Mouse (Mus musculus) hindbrain, postnatal 0 days (tissue): ENCODE measurements at regions not wholly inside any gene's neighbourhood (a gene's known extent, or its start where the extent isn't known, plus 50 kb on each side); places are given as distances from the start of the nearest gene placed in this dataset.

ENCODE experiments used
- ATAC-seq: fragments of 200-750 bp; cut with Nextera tagmentation; 2 replicates; pipeline ENCODE4 v1.8.0; 2017; ENCODE audit warnings: mild to moderate bottlenecking, moderate TSS enrichment, moderate library complexity
- DNase-seq: peaks from one replicate; pipeline ENCODE4 v3.0.0-alpha.2; 2015; ENCODE audit warnings: low spot score
- H3K27ac ChIP-seq: fragments of 300-500 bp; sonication (generic); 2 replicates; pipeline ENCODE4 v1.5.1; 2014; ENCODE audit warnings: mild to moderate bottlenecking
- H3K27me3 ChIP-seq: fragments of 300-500 bp; sonication (generic); 2 replicates; pipeline ENCODE4 v1.6.1; 2014; ENCODE audit warnings: low read length, mixed read lengths; ENCODE audit not compliant: insufficient read depth
- H3K36me3 ChIP-seq: fragments of 300-500 bp; sonication (generic); 2 replicates; pipeline ENCODE4 v1.6.1; 2014; ENCODE audit warnings: low read length, mixed read lengths; ENCODE audit not compliant: insufficient read depth
- H3K4me1 ChIP-seq: fragments of 300-500 bp; sonication (generic); 2 replicates; pipeline ENCODE4 v1.6.1; 2014; ENCODE audit warnings: antibody characterized with exemption, low read length, mixed read lengths; ENCODE audit not compliant: insufficient read depth
- H3K4me2 ChIP-seq: fragments of 300-500 bp; sonication (generic); 2 replicates; pipeline ENCODE4 v1.6.1; 2014; ENCODE audit warnings: low read depth, mild to moderate bottlenecking, low read length, moderate library complexity, mixed read lengths
- H3K4me3 ChIP-seq: fragments of 300-500 bp; sonication (generic); 2 replicates; pipeline ENCODE4 v1.5.1; 2014; ENCODE audit warnings: low read length
- H3K9ac ChIP-seq: fragments of 300-500 bp; sonication (generic); replicated peaks from 2 replicates; pipeline ENCODE4 v1.6.1; 2014; ENCODE audit warnings: mild to moderate bottlenecking, low read length, moderate library complexity, mixed read lengths
- H3K9me3 ChIP-seq: fragments of 300-500 bp; sonication (generic); 2 replicates; pipeline ENCODE4 v1.6.1; 2016; ENCODE audit warnings: low read length, mixed read lengths
- CTCF ChIP-seq: IDR thresholded peaks from 2 replicates; pipeline ENCODE4 v1.5.1; 2016; ENCODE audit warnings: antibody characterized with exemption, control low read depth, low read depth
- WGBS: fragments of 180-500 bp; shearing (Covaris S2); extraction: QIAGEN DNeasy Blood & Tissue Kit; methylation state at CpG from one replicate; pipeline ENCODE4 v1.1.7; 2014; 5-methylcytosine and 5-hydroxymethylcytosine counted together

DNA sequence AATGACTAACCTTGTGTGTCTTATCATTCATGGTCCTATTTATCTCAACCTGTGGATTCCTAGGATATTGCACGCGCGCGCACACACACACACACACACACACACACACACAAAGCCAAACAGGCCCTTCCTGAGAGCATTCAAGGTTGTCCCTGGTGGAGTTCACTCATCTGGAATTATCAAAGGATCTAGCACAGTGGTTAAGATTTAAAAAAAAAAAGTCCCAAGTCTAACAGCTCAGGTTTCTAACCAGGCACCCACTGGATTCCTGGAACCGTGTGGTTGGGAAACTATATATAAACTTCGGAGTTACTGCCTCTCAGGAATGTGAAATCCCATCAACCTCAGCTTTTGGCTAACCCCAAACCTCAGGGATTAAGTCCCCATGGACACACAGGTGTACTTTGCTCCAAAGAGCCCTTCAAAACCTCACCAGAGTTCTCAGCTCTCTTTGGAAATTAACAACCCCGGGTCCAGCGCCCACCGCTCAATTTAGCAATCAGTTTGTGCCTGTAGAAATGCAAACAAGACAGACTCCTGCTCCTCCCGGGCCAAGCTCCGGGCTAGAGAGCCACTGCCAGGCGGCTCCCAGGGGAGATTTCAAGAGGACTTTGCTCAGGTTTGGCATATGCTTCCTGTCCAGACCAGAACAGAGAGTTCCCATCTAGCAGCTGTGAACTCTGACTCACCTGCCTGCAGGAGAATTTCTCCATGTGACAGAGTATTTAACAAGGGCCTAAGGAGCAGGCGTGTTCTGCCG, 320.1 kb upstream of the Jarid2 start:
- H3K36me3 ChIP-seq = no peaks in the 10 kb centered on the region
- no peak overlapping the region for H3K9ac ChIP-seq
- H3K4me3 ChIP-seq = no peak overlapping the region
- H3K9me3 ChIP-seq = no peaks in the 10 kb centered on the region
- H3K27me3 ChIP-seq = no peaks in the 10 kb centered on the region
- no peaks in the 10 kb centered on the region for H3K4me1 ChIP-seq
- ATAC-seq (no peak), DNase-seq (no peak)
- TF ChIP-seq CTCF = no peak
- 62% methylated on average over 14 of the region's 14 CpGs for WGBS
- no peak overlapping the region for H3K27ac ChIP-seq
- no peak overlapping the region for H3K4me2 ChIP-seq

DNA sequence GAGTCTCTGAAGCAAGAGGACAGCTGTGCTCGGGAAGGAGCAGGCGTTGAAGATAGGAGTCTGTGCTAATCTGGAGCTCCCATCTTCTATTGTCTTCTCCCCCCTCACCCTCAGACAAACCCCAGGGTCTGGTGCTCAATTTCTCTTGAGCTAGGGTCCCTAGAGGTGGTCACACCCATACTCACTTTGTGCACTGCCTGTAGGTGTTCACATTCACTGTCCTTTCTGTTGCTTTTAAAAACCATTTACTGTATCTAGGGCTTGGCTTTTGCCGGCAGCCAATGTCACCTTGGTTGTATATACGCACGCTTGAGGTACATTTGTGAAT, 319.6 kb upstream of the Jarid2 start:
- Histone ChIP-seq H3K9ac (no peak overlapping the region), H3K36me3 (no peaks in the 10 kb centered on the region), H3K4me1 (no peaks in the 10 kb centered on the region), H3K9me3 (no peaks in the 10 kb centered on the region), H3K4me2 (no peak overlapping the region), H3K4me3 (no peak overlapping the region), H3K27ac (no peak overlapping the region), H3K27me3 (no peaks in the 10 kb centered on the region)
- TF ChIP-seq CTCF = no peak
- 0 out of 2 replicates have a peak, but pooled peaks have one; percentile 10 for ATAC-seq
- WGBS = 77% methylated on average over 5 of the region's 5 CpGs
- no peak for DNase-seq

- no peak overlapping the region for H3K27ac ChIP-seq
- DNase-seq (no peak), ATAC-seq (no peak)
- H3K36me3 ChIP-seq = no peaks in the 10 kb centered on the region
- no peaks in the 10 kb centered on the region for H3K9me3 ChIP-seq
- H3K4me2 ChIP-seq = no peak overlapping the region
- H3K4me3 ChIP-seq = no peak overlapping the region
- no peaks in the 10 kb centered on the region for H3K4me1 ChIP-seq
- no peak for TF ChIP-seq CTCF
- 92% methylated on average over 2 of the region's 2 CpGs for WGBS
- no peak overlapping the region for H3K9ac ChIP-seq
- no peaks in the 10 kb centered on the region for H3K27me3 ChIP-seq
Measured at GRCm38 (mm10) chr13:44411781-44412496, 317.3 kb upstream of the Jarid2 start.

DNA sequence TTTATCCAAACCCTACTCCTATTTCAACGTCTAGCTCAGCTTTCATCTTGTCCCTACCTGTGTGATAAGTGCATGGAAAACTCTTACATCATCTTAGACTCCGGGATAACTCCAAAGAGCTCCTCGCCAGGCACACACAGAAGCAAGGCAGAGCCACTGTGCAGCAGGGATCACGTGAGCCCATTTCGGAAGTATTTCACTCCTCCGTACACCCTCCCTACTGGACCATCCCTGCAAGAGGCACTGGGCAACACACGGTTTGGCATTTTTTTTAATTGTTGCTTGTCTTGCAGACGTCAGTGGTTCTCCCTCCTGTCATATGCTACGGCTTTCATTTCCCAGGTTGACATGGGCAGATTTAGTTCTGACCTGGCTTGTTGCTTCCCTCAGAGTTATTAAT, 316.0 kb upstream of the Jarid2 start:
- Histone ChIP-seq H3K4me1 (no peaks in the 10 kb centered on the region), H3K4me2 (no peak overlapping the region), H3K27ac (no peak overlapping the region), H3K36me3 (no peaks in the 10 kb centered on the region), H3K9me3 (no peaks in the 10 kb centered on the region), H3K9ac (no peak overlapping the region), H3K27me3 (no peaks in the 10 kb centered on the region), H3K4me3 (no peak overlapping the region)
- TF ChIP-seq CTCF = no peak
- no peak for DNase-seq
- whole genome bisulfite sequencing = 76% methylated on average over 9 of the region's 9 CpGs
- no peak for ATAC-seq

- no peaks in the 10 kb centered on the region for H3K9me3 ChIP-seq
- no peaks in the 10 kb centered on the region for H3K27me3 ChIP-seq
- no peak for TF ChIP-seq CTCF
- no peak overlapping the region for H3K4me3 ChIP-seq
- no peak for ATAC-seq
- no peaks in the 10 kb centered on the region for H3K4me1 ChIP-seq
- no peaks in the 10 kb centered on the region for H3K36me3 ChIP-seq
- WGBS = 70% methylated on average over 7 of the region's 7 CpGs
- H3K27ac ChIP-seq = no peak overlapping the region
- DNase-seq = no peak
- H3K4me2 ChIP-seq = no peak overlapping the region
- H3K9ac ChIP-seq = no peak overlapping the region
Measured at GRCm38 (mm10) chr13:44415971-44416370, 313.3 kb upstream of the Jarid2 start.

- peak overlapping the region; percentile 39 for H3K4me2 ChIP-seq
Measured at GRCm38 (mm10) chr13:44416986-44417385, 312.3 kb upstream of the Jarid2 start.

DNA sequence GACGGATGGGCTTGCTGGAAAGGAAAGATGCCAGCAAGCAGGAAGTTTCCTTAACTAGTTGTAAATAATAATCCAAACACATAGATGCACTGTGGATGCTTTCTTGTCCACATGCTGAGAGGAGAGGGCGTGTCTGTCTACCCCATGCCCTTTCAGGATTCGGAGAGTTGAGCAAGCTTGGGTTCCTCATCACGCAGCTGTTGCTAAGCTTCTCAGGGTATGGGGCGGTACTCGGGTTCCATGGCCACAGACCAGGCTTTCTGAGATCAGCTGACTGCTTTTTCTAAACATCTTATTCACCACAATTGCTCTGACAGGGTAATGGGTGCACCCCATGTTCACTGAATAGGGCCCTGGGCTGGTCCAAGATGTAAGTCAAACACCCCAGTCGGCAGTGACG, 310.2 kb upstream of the Jarid2 start:
- no peak for DNase-seq
- Histone ChIP-seq H3K36me3 (no peaks in the 10 kb centered on the region), H3K9me3 (no peaks in the 10 kb centered on the region), H3K4me3 (no peak overlapping the region), H3K27me3 (no peaks in the 10 kb centered on the region), H3K27ac (no peak overlapping the region), H3K4me2 (no peak overlapping the region), H3K4me1 (no peaks in the 10 kb centered on the region), H3K9ac (no peak overlapping the region)
- ATAC-seq = no peak
- WGBS = 79% methylated on average over 8 of the region's 8 CpGs
- no peak for TF ChIP-seq CTCF

More at GRCm38 (mm10) chr13:44416986-44417385, 312.3 kb upstream of the Jarid2 start:
- H3K27me3 ChIP-seq = no peaks in the 10 kb centered on the region
- peak; percentile 37 for DNase-seq
- no peak overlapping the region for H3K27ac ChIP-seq
- no peak overlapping the region for H3K4me3 ChIP-seq
- H3K9me3 ChIP-seq = no peaks in the 10 kb centered on the region
- no peak for ATAC-seq
- H3K36me3 ChIP-seq = no peaks in the 10 kb centered on the region
- WGBS = 11% methylated on average over 8 of the region's 8 CpGs
- no peak overlapping the region for H3K9ac ChIP-seq
- no peaks in the 10 kb centered on the region for H3K4me1 ChIP-seq
- TF ChIP-seq CTCF = no peak
